Mouse (Mus musculus): ENCODE measurements at regions not wholly inside any gene's neighbourhood (a gene's known extent, or its start where the extent isn't known, plus 50 kb on each side); places are given as distances from the start of the nearest gene placed in this dataset.

DNA sequence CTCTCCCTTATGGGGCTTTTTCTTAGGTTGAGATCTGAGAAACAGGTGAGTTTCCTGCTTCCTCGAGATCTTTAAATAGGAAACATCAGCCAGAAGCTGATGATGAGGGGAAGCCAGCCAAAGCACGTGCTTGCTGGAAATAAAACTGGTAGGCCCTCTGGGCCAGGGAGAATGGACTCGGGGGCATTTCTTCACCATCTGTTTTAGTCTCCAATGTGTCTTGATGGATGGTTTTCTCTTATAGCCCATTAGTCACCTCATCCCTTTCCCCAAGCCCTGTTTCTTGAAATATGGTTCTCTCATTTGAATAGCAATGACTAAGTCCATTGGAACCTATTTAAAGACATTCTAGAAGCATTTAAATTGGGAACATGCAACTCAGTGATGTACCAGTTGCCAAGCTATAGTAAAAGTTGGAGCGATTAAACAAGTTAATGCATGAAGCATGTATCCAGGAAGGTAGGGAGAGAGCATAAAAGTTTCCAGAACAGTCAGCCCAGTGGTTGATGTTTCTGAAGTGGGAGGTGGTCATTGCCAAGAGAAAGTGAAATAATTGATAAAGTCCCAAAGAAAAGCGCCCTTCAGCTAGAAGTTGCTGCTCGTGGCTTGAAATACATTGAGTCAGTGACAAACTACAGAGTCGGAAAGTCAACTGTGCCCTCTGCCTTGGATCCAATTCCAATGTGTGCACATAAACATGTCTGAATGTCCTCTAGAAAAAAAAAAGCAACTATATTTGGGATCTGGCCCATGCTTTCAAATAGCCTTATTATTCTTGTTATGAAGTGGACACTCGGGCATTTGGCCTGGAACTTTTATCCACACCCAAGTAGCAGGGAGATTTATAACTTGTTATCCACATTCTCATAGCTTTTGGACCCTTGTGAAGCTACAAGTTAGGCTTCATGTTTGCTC, 589.8 kb downstream of the Ebf1 start:
- Histone ChIP-seq H3K9ac (no peak overlapping the region), H3K4me2 (no peak overlapping the region), H3K27ac (replicated peaks) (no peak overlapping the region), H3K9me3 (replicated peaks) (no peaks in the 10 kb centered on the region), H3K27me3 (no peaks in the 10 kb centered on the region), H3K36me3 (replicated peaks) (no peaks in the 10 kb centered on the region), H3K4me3 (replicated peaks) (no peak overlapping the region), H3K4me1 (replicated peaks) (no peaks in the 10 kb centered on the region)
- ATAC-seq (ENCODE audit: insufficient read depth) = no peak
- 56% methylated on average over 8 of the region's 8 CpGs for WGBS (ENCODE audit: insufficient replicate concordance)

DNA sequence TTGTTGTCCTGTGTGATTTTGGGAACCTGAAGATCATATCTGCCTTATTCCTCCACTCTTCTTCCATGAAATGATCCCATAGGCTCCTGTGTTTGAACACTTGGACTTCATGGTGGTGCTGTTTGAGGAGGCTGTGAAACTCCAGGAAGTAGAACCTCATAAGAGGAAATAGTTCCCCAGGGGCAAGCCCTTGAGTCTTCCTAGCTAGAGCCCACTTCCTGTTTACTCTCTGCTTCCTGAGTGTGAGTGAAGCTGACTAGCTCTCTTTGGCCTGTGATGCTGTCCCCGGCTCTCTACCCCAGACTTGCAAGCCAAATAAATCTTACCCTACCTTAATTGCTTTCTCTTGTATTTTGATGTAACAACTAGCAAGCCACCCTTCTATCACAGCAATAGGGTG, 597.0 kb downstream of the Ebf1 start:
- Histone ChIP-seq H3K4me1 (replicated peaks) (no peaks in the 10 kb centered on the region), H3K36me3 (replicated peaks) (no peaks in the 10 kb centered on the region), H3K9me3 (replicated peaks) (no peaks in the 10 kb centered on the region), H3K4me3 (replicated peaks) (no peak overlapping the region), H3K9ac (no peak overlapping the region), H3K4me2 (no peak overlapping the region), H3K27me3 (no peaks in the 10 kb centered on the region), H3K27ac (replicated peaks) (no peak overlapping the region)
- 51% methylated on average over 1 of the region's 1 CpGs for WGBS (ENCODE audit: insufficient replicate concordance)
- no peak for ATAC-seq (ENCODE audit: insufficient read depth)

DNA sequence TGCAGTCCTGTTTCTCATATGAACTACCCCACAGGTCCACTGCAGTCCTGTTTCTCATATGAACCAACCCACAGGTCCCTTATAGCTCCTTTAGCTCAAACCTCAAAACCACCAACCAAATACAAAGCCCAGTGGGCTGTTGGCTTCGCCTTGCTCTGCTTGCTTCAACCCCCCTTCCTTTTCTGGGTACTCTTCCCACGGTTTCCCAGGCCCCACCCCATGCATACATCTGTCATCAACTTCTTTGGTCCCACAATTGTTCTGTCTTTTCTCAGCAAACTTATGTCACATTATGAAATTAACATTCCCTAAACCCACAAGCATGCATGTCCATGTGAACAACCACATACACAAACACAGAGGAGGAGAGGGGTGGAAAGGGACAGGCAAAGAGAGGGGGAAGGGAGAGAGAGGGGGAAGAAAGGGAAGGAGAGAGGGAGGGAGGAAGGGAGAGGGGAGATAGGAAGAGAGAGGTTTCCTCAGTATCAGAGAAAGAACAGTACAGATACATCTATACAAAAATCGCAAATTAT, 599.9 kb downstream of the Ebf1 start:
- H3K27me3 ChIP-seq = no peaks in the 10 kb centered on the region
- no peaks in the 10 kb centered on the region for H3K9me3 ChIP-seq (replicated peaks)
- no peak for ATAC-seq (ENCODE audit: insufficient read depth)
- no peaks in the 10 kb centered on the region for H3K4me1 ChIP-seq (replicated peaks)
- no peak overlapping the region for H3K27ac ChIP-seq (replicated peaks)
- WGBS (ENCODE audit: insufficient replicate concordance) = 28% methylated on average over 3 of the region's 3 CpGs
- H3K4me2 ChIP-seq = no peak overlapping the region
- no peak overlapping the region for H3K4me3 ChIP-seq (replicated peaks)
- H3K36me3 ChIP-seq (replicated peaks) = no peaks in the 10 kb centered on the region
- H3K9ac ChIP-seq = no peak overlapping the region

DNA sequence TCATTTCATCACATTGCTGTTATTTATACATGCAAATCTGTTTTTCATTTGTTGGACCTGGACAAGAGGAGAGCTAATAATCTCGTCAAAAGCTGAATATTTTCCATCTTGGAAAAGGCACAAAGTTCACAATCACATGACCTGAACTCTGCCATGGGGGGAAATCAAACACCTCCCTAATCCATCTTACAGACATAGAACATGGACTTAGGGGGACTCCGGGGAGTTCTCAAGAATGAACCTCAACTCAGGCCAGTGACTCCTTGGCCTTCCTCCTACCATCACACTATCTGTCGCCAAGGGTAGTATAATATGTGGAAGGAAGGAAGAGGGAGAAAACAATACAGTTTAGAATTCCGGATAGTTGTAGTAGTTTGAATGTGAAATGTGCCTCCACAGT, 602.1 kb downstream of the Ebf1 start:
- Histone ChIP-seq H3K4me1 (replicated peaks) (no peaks in the 10 kb centered on the region), H3K36me3 (replicated peaks) (no peaks in the 10 kb centered on the region), H3K4me2 (no peak overlapping the region), H3K9me3 (replicated peaks) (no peaks in the 10 kb centered on the region), H3K9ac (no peak overlapping the region), H3K27me3 (no peaks in the 10 kb centered on the region), H3K27ac (replicated peaks) (no peak overlapping the region), H3K4me3 (replicated peaks) (no peak overlapping the region)
- WGBS (ENCODE audit: insufficient replicate concordance) = 50% methylated on average over 4 of the region's 4 CpGs
- ATAC-seq (ENCODE audit: insufficient read depth) = no peak

DNA sequence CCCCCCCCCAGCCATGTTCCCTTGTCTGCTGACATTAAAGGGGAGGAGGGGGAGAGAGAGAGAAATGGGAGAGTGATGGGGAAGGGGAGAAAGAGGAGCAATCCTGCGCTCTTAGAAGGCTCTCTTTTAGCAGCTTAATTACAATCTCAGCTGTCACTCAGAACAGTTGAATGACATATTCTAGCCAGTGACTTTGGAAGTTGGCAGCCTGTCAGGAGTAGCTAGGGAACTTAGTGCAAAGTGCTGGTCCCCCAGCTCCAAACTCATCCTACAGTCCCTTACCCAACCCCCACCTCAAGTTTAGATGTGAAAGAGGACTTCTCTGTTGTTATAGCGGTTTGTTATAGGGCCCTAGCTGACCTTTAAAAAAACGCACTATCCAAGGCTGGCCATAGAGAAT, 604.9 kb downstream of the Ebf1 start:
- WGBS (ENCODE audit: insufficient replicate concordance) = 62% methylated on average over 3 of the region's 3 CpGs
- Histone ChIP-seq H3K27ac (replicated peaks) (no peak overlapping the region), H3K36me3 (replicated peaks) (no peaks in the 10 kb centered on the region), H3K9me3 (replicated peaks) (no peaks in the 10 kb centered on the region), H3K9ac (no peak overlapping the region), H3K27me3 (no peaks in the 10 kb centered on the region), H3K4me3 (replicated peaks) (no peak overlapping the region), H3K4me2 (no peak overlapping the region), H3K4me1 (replicated peaks) (no peaks in the 10 kb centered on the region)
- no peak for ATAC-seq (ENCODE audit: insufficient read depth)

DNA sequence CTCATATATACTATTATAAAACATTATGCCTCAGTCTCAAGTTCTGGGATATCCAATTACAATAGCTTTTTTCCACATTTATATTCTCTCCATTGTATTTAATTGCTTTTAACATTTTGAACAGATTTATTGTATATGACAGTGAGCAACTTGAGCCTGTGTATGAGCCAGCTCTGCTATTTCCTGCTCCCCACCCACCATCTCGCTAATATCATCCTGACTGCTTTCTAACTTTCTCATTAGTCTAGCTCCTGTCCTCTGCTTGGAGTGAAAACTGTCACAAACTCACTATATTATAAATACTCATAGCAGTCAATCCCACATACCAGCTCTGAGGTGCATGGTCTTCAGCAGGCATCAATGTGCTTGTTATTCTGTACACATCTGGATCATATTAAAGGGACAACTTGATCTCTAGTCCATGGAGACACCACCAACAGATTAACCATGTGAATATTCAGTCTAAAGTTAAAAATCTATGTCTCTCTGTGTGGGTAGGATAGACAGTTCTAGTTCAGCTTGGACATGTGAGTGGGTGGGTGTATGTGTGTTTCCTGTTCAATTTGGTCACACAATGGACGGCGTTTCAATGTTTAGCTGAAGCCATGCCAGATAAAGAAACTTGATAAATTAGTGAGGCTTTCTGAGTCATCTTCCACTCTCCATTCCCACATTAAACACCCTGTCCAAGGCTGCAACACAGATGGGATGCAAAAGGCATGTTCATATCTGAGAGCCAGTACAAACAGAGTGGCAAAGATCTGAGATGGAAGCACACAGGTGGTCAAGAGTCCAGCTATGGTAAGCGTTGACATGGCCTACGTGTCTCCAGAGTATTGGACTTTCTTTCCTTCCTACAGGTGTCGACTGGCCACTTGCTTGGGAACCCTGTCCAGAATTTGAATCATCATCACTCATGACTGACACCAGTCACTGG, 616.1 kb upstream of the Clint1 start:
- Histone ChIP-seq H3K36me3 (replicated peaks) (no peaks in the 10 kb centered on the region), H3K27me3 (no peaks in the 10 kb centered on the region), H3K4me2 (no peak overlapping the region), H3K4me3 (replicated peaks) (no peak overlapping the region), H3K9me3 (replicated peaks) (no peaks in the 10 kb centered on the region), H3K9ac (no peak overlapping the region), H3K4me1 (replicated peaks) (no peaks in the 10 kb centered on the region), H3K27ac (replicated peaks) (no peak overlapping the region)
- ATAC-seq (ENCODE audit: insufficient read depth) = no peak
- 48% methylated on average over 6 of the region's 6 CpGs for WGBS (ENCODE audit: insufficient replicate concordance)

DNA sequence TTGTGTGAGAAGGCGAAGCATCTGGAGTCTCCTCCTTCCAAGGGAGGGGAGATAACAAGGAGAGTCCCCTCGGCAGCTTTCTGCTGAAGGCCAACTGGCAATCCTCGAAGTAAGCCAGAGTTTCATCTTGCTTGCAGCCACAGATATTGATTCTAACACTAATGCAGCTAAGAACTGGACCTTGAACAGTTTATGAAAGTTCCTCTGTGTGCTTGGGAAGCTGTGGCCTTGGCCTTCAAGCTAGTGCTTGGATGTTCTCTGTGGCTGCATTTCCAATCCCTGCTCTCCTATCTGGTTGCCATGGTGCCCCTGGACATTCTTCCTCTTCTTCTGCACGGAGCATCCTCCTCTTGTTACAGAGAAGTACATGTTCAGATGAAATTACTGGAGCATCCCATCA, 614.8 kb upstream of the Clint1 start:
- Histone ChIP-seq H3K27me3 (no peaks in the 10 kb centered on the region), H3K36me3 (replicated peaks) (no peaks in the 10 kb centered on the region), H3K4me3 (replicated peaks) (no peak overlapping the region), H3K9ac (no peak overlapping the region), H3K27ac (replicated peaks) (no peak overlapping the region), H3K4me1 (replicated peaks) (no peaks in the 10 kb centered on the region), H3K9me3 (replicated peaks) (no peaks in the 10 kb centered on the region), H3K4me2 (no peak overlapping the region)
- no peak for ATAC-seq (ENCODE audit: insufficient read depth)
- WGBS (ENCODE audit: insufficient replicate concordance) = 42% methylated on average over 4 of the region's 4 CpGs

DNA sequence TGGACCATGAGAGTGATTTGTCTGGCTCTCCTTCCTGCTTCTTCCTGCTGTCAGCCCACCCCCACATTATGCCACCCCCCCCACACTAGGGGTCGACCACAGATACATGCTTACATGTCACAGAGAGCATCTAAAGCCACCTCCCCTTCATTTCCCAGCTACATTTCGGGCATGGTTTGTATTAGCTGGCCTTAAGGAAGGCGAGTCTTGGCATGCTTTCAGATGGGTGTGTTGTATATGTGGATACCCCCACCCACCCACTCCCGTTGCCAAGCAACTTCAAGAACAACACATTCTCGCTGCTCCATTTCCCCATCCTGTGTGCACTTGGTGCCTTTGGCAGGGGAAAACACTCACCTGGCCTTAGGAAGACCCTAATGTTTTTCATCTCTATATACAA, 612.8 kb upstream of the Clint1 start:
- 62% methylated on average over 5 of the region's 5 CpGs for WGBS (ENCODE audit: insufficient replicate concordance)
- H3K4me2 ChIP-seq = no peak overlapping the region
- ATAC-seq (ENCODE audit: insufficient read depth) = no peak
- no peak overlapping the region for H3K4me3 ChIP-seq (replicated peaks)
- no peaks in the 10 kb centered on the region for H3K9me3 ChIP-seq (replicated peaks)
- no peak overlapping the region for H3K27ac ChIP-seq (replicated peaks)
- H3K27me3 ChIP-seq = no peaks in the 10 kb centered on the region
- no peak overlapping the region for H3K9ac ChIP-seq
- no peaks in the 10 kb centered on the region for H3K36me3 ChIP-seq (replicated peaks)
- no peaks in the 10 kb centered on the region for H3K4me1 ChIP-seq (replicated peaks)

DNA sequence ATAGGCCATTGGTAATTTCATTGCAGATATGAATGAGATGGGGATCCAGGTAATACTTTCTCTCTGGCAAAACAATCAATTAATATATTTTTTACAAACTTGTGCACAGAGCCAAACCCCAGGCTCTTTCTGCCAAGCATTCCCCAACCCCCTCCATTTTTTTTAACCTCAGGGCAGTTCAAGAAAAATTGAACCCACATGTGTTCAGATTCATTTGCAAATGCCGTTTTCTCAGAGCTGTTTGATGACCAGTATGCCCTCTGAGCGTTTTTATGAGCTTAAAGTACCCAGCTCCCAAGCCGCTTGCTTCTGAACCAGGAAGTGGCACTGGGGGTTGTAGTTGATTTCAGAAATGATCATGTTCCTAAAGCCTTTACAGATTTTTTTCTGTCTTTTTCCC, 611.4 kb upstream of the Clint1 start:
- no peaks in the 10 kb centered on the region for H3K27me3 ChIP-seq
- H3K4me3 ChIP-seq (replicated peaks) = no peak overlapping the region
- no peak overlapping the region for H3K27ac ChIP-seq (replicated peaks)
- WGBS (ENCODE audit: insufficient replicate concordance) = 70% methylated on average over 3 of the region's 3 CpGs
- no peak overlapping the region for H3K4me2 ChIP-seq
- no peak overlapping the region for H3K9ac ChIP-seq
- no peaks in the 10 kb centered on the region for H3K9me3 ChIP-seq (replicated peaks)
- H3K4me1 ChIP-seq (replicated peaks) = no peaks in the 10 kb centered on the region
- H3K36me3 ChIP-seq (replicated peaks) = no peaks in the 10 kb centered on the region
- ATAC-seq (ENCODE audit: insufficient read depth) = no peak

DNA sequence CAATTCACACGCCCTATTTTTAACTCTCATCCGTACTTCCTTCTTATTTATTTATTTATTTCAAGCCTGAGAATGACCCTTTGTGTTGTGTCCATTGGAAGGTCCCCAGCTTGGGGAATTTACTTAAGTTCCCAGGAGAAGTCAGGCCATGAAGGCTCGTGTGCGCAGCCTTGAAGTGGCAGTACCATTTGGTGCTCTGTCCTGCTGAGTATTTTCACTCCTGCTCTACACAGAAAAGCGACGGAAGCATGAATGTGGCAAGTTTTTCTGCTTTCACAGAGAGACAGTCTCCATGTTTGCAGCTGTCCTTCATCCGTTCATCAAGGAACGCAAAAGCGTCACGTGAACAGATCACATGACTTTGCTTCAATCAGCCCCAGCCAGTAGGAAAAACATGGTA, 610.2 kb upstream of the Clint1 start:
- Histone ChIP-seq H3K36me3 (replicated peaks) (no peaks in the 10 kb centered on the region), H3K4me1 (replicated peaks) (no peaks in the 10 kb centered on the region), H3K4me2 (no peak overlapping the region), H3K27ac (replicated peaks) (no peak overlapping the region), H3K4me3 (replicated peaks) (no peak overlapping the region), H3K27me3 (no peaks in the 10 kb centered on the region), H3K9ac (no peak overlapping the region), H3K9me3 (replicated peaks) (no peaks in the 10 kb centered on the region)
- 64% methylated on average over 10 of the region's 10 CpGs for WGBS (ENCODE audit: insufficient replicate concordance)
- no peak for ATAC-seq (ENCODE audit: insufficient read depth)

DNA sequence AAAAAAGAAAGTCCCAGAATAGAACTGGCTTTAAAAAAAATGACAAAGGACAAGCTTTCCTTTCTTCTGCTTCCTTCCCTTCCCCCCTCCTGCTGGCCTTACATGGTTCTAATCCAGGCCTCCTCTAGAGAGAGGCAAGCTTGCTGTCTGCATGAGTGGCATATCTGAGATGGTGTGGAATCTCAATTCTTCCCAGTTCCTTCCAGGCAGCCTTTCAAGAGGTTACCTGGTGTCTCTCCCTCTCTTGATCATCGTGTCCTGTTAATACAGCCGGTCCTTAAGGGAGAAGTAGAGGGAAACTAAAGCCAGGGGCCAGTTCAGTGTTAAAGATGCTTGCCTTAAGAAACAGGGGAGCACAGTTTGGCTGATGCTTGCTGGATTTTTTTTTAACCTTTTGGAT, 607.1 kb upstream of the Clint1 start:
- Histone ChIP-seq H3K9me3 (replicated peaks) (no peaks in the 10 kb centered on the region), H3K4me1 (replicated peaks) (no peaks in the 10 kb centered on the region), H3K9ac (no peak overlapping the region), H3K36me3 (replicated peaks) (no peaks in the 10 kb centered on the region), H3K27ac (replicated peaks) (no peak overlapping the region), H3K4me3 (replicated peaks) (no peak overlapping the region), H3K4me2 (no peak overlapping the region), H3K27me3 (no peaks in the 10 kb centered on the region)
- 63% methylated on average over 2 of the region's 2 CpGs for WGBS (ENCODE audit: insufficient replicate concordance)
- ATAC-seq (ENCODE audit: insufficient read depth) = no peak

Measured in liver, embryonic 15.5 days (tissue).